Mouse (Mus musculus): ENCODE measurements around the gene Creb1.

Gene Creb1

DNA sequence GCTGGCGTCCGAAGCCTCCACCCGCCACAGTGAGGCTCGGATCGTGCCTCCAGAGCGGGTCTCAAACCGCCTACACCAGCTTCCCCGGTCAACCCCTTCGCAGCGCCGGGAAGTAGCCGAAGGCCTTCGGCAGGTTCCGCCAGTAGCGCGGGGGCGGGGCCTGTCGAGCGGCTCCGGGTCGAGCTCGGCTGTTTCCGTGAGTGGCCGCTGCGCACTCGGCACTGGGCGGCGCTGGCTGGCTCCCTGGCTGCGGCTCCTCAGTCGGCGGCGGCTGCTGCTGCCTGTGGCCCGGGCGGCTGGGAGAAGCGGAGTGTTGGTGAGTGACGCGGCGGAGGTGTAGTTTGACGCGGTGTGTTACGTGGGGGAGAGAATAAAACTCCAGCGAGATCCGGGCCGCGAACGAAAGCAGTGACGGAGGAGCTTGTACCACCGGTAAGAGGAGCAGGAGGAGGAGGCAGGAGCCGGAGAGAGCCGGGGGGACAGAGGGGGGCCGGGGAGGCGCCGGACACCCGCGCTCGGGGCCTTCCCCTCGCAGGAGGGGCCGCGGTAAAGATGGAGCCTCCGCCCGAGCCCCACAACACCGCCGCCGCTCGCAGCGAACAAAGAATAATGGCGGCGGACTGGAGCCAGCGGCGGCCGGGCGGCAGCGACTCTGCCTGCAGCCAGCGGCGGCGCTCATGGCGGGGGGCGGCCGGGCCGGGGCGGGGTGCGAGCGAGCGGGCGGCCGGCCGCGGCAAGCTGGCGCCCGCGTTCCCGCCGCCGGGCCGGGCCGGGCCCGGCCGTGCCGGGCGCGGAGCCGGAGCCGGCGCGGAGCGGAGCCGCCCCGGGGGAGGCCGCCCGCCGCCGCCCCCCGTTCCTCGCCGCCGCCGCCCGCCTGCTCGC lies at the start of gene Creb1:
Creb1 (plus strand) TSS at position 57 of the 882 bp plus-strand sequence.
- DNase-seq (ENCODE audit: low spot score), result peak; percentile 98

DNA sequence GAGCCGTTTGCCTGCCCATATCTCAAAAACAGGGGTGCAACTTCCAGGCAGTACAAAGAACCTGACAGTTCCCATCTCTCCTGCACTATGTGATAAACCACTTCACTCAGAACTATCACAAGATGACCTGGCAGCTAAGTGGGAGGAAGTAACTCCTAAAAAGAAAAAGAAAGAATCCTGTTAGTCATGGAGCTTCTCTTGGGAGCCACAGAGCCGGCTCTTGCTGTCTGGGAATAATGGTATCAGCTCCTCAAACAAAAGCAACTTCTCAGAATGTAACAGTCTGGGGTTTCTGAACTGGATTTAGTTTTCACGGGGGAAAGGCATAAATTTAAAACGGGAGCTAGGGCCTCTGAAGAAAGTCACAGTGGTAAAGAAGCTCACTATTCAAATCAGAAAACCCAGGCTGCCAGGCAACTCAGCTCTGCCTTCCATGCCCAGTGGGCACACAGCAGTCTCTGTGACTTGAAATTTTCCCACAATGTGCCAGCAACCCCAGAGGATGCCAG lies 43.9 kb upstream of the Creb1 start:
- no peak for DNase-seq (ENCODE audit: low spot score)

DNA sequence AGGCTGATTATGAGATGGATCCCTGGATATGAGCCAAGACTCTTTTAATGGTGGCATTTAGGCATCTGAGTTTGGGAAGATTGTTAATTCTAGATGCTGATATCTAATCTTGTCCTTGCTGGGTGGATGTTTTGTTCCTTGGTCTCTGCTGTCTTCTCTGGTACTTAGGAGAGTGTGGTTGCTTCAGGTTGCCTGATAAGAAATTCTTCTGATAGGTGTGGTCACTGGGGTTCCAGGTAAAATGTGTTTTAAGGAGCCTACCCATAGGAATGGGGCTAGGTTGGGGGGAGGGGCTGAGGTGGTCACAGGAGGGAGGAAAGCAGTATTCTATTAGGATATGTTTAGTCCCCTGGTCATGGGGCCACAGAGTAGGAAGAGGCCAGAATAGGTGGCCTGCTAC lies 35.6 kb upstream of the Creb1 start:
- no peak for DNase-seq (ENCODE audit: low spot score)

DNA sequence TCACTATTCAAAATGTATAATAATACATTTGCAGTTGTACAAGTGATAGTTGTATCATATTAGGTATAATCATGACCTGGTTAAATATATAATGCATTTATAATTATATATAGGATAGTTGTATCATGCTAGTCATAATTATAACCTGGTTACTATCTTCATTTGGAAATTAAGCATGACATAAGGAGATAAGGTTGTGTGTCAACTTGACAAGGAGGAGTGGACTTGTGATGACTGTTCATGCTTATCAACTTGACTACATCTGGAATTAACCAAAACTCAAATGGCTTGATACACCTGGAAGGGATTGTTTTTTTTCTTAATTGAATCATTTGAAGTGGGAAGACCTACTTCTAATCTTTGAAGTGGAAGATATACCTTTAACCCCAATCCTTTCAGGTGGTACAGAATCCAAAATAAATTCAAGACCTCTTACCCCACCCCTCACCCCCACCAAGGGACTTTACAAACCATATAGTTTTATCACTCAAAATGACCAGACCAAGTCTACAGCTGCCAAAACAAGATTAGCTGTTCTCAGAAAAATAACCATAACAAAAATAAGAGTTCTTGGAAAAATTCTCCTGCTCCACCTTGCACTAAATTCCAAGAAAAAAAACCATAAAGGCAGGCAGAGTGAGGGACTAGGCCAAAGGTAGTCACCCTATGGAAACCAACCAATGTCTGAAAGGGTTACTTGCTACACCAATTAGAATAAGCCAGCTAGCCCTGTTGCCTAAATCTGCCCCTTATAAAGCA lies 30.9 kb upstream of the Creb1 start:
- no peak for DNase-seq (ENCODE audit: low spot score)

DNA sequence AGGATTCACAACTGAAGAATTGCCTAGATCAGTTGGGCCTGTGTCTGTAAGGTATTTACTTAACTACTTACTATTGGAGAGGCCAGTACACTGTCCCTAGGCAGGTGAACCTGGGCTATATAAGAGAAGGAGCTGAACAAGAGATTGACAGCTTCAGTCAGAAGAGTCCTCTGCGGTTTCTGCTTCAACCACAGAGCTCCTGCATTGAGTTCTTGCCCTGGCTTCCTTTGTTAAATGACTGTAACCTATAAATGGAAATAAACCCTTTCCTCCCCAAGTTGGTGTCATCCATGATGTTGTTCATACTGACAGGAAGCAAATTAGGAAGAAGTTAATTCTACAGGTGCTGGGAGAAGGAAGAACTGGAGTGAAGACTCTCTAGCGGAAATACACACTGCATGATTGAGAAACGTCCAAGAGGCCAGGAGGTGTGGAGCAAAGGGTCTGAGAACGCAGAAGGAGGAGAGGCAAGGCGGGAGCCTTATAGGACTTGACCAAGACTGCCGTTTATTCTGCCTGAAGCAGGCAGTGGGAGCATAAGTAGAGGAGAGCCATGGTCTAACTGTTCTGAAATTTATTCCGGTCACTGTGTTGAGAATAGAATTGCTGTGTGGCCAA lies 23.9 kb upstream of the Creb1 start:
- DNase-seq (ENCODE audit: low spot score), result no peak

DNA sequence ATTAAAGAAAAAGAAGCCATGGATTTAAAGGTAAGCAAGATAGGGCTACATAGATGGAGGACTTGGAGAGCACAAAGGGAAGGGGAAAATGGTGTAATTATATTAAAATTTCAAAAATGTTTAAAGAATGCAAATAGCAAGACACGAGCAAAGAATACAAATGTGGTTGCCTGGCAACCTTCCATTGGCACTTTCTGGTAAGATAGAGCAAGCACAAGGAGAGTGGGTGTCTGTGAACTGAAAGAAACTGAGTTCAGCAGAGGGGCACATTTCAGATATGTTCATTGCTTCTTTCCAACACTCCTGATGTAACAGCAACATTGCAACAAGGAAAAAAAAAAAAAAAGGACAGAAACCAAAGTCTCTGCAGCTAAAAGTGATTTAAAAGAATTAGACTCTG lies 22.8 kb upstream of the Creb1 start:
- DNase-seq (ENCODE audit: low spot score), result peak; percentile 58

DNA sequence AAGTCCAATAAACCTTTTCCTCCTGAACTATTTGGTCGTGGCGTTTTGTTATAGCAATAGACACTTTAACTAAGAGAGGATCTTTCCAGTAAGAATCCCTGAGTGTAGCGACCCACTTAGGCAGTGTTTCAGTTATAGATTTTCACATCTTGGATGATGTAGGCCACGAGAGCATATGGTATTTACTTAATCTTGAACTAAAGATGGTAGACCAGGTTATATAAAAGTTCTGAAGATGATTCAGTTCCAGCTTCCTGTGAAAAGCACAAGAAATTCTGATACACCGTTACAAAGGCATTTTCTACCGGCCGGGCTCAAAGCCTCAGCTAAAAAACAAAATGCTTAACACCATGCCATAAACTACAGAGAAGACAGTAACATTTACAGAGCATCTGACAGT lies 18.3 kb upstream of the Creb1 start:
- DNase-seq (ENCODE audit: low spot score), result no peak

DNA sequence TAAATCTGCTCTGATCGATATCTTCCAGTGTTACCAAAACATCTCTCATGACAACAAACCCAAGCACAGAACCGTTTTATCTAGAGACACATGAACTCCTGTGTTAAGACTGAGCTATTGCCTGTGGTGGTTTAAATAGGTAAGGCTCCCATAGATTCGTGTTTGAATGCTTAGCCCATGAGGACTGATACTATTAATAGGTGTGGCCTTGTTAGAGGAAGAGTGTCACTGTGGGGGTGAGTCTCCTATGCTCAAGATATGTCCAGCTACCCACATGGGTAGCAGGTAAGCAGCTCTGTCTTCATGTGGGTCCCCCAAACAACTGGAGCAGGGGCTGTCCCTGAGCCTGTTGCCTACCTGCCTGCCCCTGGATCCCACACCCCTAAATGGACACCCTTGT lies 15.9 kb upstream of the Creb1 start:
- DNase-seq (ENCODE audit: low spot score), result no peak

DNA sequence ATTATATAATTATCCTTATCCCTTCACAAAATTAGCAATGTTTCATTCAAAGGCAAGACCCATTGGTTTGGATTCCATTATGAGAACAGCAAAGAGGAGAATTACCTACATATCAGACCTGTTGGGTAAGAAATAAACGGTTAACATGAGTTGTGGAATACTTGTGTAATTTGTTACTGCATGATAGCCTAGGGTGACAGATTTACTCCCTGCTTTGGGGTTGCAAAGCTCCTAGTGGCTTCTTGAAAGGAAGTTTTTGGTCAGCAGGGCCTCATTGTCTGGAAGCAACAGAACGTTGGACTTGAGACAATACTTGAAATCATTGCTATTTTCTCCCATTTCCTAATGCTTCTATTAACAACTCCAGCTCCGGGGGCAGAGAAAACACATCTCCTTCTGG lies 14.0 kb upstream of the Creb1 start:
- no peak for DNase-seq (ENCODE audit: low spot score)

DNA sequence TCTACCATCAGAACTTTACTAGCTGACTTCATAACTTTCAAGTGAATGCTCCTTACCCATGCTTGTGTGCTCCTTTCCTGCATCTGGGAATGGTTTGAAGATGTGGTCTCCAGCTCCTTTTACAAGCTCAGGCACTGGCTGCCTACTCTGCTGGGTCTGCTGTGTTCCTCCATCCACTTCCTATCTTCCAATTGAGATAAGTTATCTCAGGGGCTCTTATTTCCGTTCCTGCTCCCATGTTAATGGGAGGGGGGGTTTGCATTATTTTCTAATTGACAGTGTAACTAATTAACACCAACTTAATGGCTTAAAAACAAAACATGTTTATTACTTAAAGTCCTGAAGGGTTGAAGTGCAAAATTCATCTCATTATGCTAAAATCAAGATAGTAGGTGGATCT lies 13.1 kb upstream of the Creb1 start:
- no peak for DNase-seq (ENCODE audit: low spot score)

DNA sequence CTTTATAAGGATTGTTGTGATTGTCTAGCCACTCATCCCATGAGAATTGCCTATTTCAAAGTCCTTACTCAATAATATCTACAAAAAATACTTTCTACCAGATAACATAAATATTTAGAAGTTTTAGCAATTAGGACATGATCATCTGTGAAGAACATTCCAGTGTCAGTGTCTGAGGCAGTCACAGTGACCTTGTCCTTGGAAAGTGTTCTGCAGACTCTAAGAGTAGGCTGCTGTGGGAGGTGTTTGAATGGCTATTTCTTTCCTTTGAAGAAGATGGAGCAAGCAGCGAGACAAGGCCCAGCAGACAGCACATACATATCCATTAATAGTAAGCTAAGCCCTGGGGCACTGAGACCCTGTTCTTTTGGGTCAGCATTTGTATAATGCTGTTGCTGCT lies 12.5 kb upstream of the Creb1 start:
- DNase-seq (ENCODE audit: low spot score), result no peak

DNA sequence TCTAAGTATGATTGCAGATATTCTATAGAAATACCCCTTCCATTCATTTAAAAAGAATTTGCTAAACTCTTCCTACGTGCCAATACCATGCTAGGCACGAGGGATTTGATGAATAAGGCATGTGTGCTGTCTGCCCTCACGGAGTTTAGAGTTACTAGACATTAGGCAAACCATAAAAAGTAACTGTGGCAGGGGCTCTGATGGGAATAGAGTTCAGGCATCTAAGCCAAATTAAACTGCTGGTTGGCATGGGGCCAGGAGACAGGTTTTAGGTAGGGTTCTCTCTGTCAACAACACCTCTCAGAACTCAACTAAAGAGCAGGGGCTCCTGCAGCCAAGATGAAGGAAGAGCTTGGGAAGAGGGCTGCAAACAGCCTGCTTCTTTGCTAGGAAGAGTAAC lies 10.7 kb upstream of the Creb1 start:
- no peak for DNase-seq (ENCODE audit: low spot score)

DNA sequence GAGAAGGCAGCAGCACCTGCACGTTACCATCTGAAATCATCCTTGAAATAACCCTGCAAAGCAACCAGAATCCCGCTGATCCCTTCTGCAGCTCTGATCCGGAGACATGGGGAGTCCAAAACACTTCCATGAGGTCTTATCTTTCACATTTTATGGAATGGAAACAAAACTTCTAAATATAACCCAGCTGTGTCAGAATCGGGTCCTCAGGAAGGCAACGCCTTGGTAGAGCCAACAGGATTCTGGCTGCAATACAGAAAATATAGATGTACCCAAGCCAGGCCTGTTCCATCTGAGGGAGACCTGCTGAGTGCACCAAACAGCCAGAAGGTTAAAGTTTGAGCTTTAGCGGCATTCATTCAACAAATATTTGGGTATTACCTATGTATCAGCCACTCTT lies 9.8 kb upstream of the Creb1 start:
- DNase-seq (ENCODE audit: low spot score), result no peak

DNA sequence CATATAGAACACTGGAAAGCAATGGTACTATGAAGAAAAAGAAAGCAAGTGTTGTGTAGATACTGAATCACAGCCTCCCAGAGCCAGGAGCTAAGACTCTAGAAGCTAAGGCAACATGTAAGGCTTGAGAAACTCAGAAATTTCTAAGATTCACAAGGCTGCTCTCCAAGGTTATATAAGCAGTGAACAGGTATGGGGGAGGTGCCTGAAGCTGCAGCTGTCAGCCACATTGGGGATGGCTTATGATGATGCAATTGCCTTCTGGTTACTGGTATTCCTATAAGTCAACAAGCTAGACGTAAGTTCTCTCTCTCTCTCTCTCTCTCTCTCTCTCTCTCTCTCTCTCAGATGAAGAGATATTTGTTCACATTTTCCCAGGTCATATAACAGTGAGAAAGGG lies 9.3 kb upstream of the Creb1 start:
- DNase-seq (ENCODE audit: low spot score), result no peak

DNA sequence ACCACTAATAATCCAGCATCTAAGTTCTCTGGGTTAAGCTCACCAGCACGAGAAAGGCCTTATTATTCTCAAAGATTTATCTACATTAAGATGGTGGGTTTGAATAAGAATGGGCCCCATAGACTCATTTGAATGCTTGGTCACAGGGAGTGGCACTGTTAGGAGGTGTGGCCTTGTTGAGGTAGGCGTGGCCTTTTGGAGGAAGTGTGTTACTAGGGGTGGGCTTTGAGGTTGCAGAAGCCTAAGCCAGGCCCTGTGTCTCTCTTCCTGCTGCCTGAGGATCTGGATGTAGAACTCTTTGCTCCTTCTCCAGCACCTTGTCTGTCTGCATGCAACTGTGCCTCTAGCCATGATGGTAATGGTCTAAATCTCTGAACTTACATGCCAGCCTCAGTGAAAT lies 7.8 kb upstream of the Creb1 start:
- DNase-seq (ENCODE audit: low spot score), result no peak

DNA sequence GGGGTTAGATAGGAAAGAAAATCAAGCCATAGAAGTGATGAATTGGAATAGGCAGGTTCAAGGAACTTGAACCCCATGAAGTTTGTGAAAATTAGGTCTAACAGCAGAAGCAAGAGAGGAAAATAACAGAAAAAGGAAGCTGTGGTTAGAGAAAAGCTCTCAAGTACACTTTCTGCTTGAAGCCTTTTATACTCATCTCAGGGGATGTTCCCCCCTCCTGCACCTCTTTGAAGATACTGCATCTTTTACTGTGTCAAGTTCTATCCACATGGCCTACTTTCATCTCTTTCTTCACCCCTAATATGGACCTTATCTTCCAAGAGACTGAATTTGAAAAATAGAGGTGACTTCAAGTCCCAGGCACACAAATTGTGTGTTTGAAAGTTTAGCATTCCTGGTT lies 4.8 kb upstream of the Creb1 start:
- no peak for DNase-seq (ENCODE audit: low spot score)

DNA sequence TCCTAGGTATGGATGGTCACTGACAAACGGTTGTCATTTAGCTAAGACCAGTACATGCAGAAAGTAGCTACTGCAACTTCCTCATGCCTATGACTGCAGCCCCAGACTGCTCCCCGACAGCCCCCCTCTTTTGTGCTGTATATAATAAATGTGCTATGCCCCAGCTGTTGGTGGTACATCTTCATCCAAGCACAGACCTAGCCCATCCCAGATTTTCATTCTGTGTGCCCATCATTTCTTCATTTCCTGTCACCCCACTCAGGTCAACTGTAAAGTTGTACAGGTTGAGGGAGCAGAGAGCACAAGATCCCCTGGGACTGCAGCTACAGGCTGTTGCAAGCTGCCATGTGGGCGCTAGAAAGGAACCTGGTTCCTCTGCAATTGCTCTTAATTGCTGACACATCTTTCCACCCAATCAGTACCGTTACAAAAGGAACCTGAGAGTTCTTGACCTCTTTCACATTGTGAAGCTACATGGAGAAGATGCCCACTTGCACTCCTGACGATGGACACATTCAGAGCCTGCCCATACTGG lies 2.6 kb upstream of the Creb1 start:
- no peak for DNase-seq (ENCODE audit: low spot score)

DNA sequence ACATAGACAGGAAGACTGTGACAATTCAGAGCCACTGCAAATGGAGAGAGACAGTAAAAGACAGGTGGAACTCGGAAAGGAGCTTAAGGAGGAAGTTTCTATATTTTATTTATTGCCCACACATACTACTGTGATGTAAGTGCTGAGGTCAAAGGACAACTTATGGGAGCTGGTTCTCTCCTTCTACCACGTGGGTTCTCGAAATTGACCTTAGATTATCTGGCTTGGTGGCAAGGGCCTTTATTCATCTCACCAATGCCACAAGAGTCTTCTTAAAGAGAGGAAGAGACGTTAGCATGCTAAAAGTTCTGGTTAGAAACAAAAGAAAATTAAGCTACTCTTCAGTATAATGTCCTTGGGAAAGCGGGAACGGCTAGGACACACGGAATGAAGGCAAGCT lies 897 bp upstream of the Creb1 start:
- DNase-seq (ENCODE audit: low spot score), result no peak

DNA sequence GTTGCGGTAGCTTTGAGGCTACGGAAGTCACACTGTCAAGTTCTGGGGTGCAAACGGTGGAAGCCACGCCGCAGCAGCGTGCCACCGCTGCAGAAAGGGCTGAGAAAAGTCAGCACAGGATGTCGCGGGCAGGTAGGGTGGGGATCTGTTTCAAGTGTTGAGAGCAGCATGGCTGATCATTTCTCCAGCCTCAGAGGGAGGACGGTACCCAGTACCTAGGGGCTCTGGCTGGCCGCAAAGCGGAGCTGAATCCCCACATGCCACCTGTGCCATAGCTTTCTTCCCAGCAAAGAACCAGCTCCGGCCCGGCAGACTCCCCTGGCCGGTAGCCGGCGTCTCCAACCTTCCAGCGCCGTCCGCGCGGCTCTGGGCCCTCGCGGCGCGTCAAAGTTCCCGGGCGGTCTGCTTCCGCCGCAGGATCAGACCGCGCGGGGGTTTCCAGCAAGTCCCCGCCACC lies 350 bp upstream of the Creb1 start:
- DNase-seq (ENCODE audit: low spot score), result no peak

DNA sequence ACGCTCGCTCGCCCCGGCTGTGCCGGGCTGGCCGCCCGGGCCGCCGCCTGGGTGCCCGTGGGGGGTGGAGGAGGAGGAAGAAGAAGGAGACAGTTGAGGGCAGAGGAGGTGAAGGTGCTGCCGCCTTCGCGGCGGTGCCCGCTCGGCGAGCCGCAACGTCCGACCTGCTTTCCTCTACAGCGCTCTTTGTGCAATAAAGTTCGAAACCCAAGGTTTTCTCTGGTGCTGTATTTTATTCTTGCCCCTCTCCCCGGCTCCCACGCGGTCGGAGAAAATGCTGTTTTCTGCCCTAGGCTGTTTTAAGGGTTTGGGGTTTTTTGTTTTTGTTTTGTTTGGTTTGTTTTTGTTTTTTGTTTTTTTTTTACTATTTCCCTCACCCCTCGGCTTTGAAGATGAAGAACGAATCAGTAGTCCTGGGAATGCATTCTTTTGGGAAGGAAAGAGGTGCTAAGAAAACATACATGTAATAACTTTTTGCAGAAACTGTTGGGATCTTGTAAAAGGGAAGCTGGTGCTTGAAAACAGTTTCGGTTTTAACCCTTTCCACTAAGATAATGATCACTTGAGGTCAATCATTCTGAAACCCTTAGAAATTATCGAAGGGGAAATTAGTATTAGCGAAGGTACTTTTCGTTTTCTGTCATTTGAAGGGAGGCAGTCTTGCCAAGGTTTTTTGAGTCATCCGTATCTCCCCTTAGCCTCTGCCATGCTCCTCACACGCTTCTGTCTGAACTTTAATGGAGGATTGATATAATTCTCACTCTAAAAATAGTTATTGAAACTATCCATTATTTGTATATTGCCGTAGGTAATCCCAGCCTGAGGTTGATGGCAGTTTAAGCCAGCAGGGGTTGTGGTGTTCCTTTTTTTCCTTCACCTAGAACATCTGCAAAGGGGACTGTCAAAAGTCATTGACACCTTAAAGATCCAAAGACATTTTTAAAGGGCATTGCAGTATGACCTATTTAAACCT lies 1.3 kb downstream of the Creb1 start:
- DNase-seq (ENCODE audit: low spot score), result no peak

DNA sequence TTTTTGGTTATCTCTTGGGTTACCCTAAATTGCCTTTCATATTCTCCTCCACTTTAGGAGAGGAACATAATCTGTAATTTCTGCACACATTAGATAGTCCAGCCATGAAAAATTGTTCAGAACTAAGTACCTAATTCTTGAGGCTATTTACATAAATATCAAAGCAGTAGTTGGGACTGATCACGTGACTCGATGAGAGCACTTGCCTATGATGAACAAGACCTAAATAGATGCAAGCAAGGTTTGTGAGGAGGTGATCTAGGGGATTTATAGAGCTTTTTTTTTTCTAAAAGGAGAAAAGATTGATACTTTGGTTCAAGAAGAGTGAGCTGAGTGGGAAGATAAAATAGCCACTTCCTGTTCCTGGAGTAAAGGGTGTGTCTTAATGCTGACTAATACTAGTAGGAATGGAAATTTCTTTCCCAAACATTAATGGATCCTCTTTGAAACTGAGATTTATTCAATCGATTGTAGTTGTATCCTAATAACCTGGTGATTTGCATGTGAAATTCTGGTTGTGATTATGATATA lies 6.5 kb downstream of the Creb1 start:
- no peak for DNase-seq (ENCODE audit: low spot score)
